8 mouse cellular contexts compared by ENCODE assay signal in genomic region chr11:86586177-86586867, GRCm38 (mm10). TPM values are rescaled to one million over a fixed set of nuclear protein-coding genes. Genes with fewer than 3 reads are reported as not detected.
DNase-seq lines count a peak whose midpoint lies in the region; ATAC-seq and TF ChIP-seq lines count a peak whose summit lies in the region.

No protein-coding gene starts in this region.

- peaks cover 37% of the 10 kb centered on the region for H3K79me2 ChIP-seq in MEL (ENCODE audit: control insufficient read depth, insufficient read depth, low read length, poor library complexity)

- no peaks in the 10 kb centered on the region for H3K9me3 ChIP-seq in MEL (replicated peaks; ENCODE audit: insufficient read depth, low read length)
- H3K9me3 ChIP-seq in heart, postnatal 0 days (replicated peaks; ENCODE audit: control insufficient read depth, low read length): no peaks in the 10 kb centered on the region
- no peaks in the 10 kb centered on the region for H3K9me3 ChIP-seq in limb, embryonic 14.5 days (ENCODE audit: control insufficient read depth, low read length)
- H3K9me3 ChIP-seq in neural tube, embryonic 12.5 days: no peaks in the 10 kb centered on the region

- H3K27ac ChIP-seq in MEL (ENCODE audit: control insufficient read depth, low read depth, low read length): peak overlapping the region; percentile 96
- peak overlapping the region; percentile 88 for H3K27ac ChIP-seq in heart, postnatal 0 days (ENCODE audit: low read depth)
- peak overlapping the region; percentile 68; the same call in 1 of the 2 replicates for H3K27ac ChIP-seq in limb, embryonic 14.5 days (replicated peaks; ENCODE audit: low read depth, low read length)
- H3K27ac ChIP-seq in neural tube, embryonic 12.5 days: no peak overlapping the region
- no peak overlapping the region for H3K27ac ChIP-seq in cerebellum, adult 2 months (ENCODE audit: insufficient read depth, low read length)

- ATAC-seq in heart, postnatal 0 days (ENCODE audit: insufficient read depth, low read depth): no peak
- no peak for ATAC-seq in limb, embryonic 14.5 days (ENCODE audit: low FRiP score, low read depth)
- no peak for ATAC-seq in neural tube, embryonic 12.5 days (ENCODE audit: low FRiP score, low read depth)

- H3K27me3 ChIP-seq in MEL (ENCODE audit: control insufficient read depth in 1 of 2, insufficient read depth in 2 of 2, low read length in 2 of 2): no peaks in the 10 kb centered on the region
- no peaks in the 10 kb centered on the region for H3K27me3 ChIP-seq in heart, postnatal 0 days (ENCODE audit: control insufficient read depth, insufficient read depth, low read length)
- H3K27me3 ChIP-seq in limb, embryonic 14.5 days (ENCODE audit: control insufficient read depth, insufficient read depth, low read length): no peaks in the 10 kb centered on the region
- no peaks in the 10 kb centered on the region for H3K27me3 ChIP-seq in neural tube, embryonic 12.5 days (replicated peaks)
- H3K27me3 ChIP-seq in cerebellum, adult 2 months (ENCODE audit: control insufficient read depth, insufficient read depth, low read length): no peaks in the 10 kb centered on the region

- WGBS in heart, postnatal 0 days: 2% methylated on average over 12 of the region's 12 CpGs
- WGBS in limb, embryonic 14.5 days: 26% methylated on average over 12 of the region's 12 CpGs
- 27% methylated on average over 12 of the region's 12 CpGs for WGBS in neural tube, embryonic 12.5 days
- WGBS in cerebellum, adult 2 months: 50% methylated on average over 12 of the region's 12 CpGs

- peaks cover 6 to 18% of the 10 kb centered on the region in 2 experiments for H3K4me1 ChIP-seq in MEL (ENCODE audit: control insufficient read depth in 1 of 2, insufficient read depth in 2 of 2, low read length in 2 of 2)
- peaks cover 21% of the 10 kb centered on the region; the same call in 1 of the 2 replicates for H3K4me1 ChIP-seq in heart, postnatal 0 days (ENCODE audit: control insufficient read depth, insufficient read depth)
- peaks cover 15% of the 10 kb centered on the region for H3K4me1 ChIP-seq in limb, embryonic 14.5 days (ENCODE audit: control insufficient read depth, insufficient read depth, low read length)
- peaks cover 9% of the 10 kb centered on the region; the same call in 1 of the 2 replicates for H3K4me1 ChIP-seq in neural tube, embryonic 12.5 days
- H3K4me1 ChIP-seq in cerebellum, adult 2 months (ENCODE audit: control insufficient read depth, insufficient read depth, low read length): no peaks in the 10 kb centered on the region; the same call in 1 of the 2 replicates

- TF ChIP-seq POLR2A in MEL (IDR thresholded peaks at IDR 0.05; ENCODE audit: control insufficient read depth in 1 of 2, insufficient read depth in 1 of 2, low read depth in 1 of 2, low read length in 2 of 2, poor library complexity in 1 of 2): no peak; a peak in 1 of 4 replicates
- TF ChIP-seq POLR2A in limb, embryonic 14.5 days (IDR thresholded peaks at IDR 0.05; ENCODE audit: borderline replicate concordance, extremely low read depth, insufficient read depth, insufficient read length): no peak
- no peak for TF ChIP-seq POLR2A in cerebellum, adult 2 months (IDR thresholded peaks at IDR 0.05; ENCODE audit: borderline replicate concordance, insufficient read depth, low read length)

- H3K9ac ChIP-seq in MEL (ENCODE audit: control insufficient read depth, low read depth, low read length, poor library complexity, severe bottlenecking): peak overlapping the region; percentile 88
- H3K9ac ChIP-seq in heart, postnatal 0 days (replicated peaks; ENCODE audit: low read depth, low read length): peak overlapping the region; percentile 84
- peak overlapping the region; percentile 45 for H3K9ac ChIP-seq in limb, embryonic 14.5 days (ENCODE audit: low read depth, low read length, severe bottlenecking)
- no peak overlapping the region for H3K9ac ChIP-seq in neural tube, embryonic 12.5 days

- TF ChIP-seq CTCF in MEL (IDR thresholded peaks at IDR 0.05 in 2 of 3, conservative IDR thresholded peaks at IDR 0.05 in 1 of 3; ENCODE audit: control insufficient read depth in 1 of 3, insufficient read depth in 1 of 3, low read depth in 2 of 3, low read length in 3 of 3, poor library complexity in 1 of 3, severe bottlenecking in 1 of 3): no peak
- TF ChIP-seq CTCF in heart, postnatal 0 days (IDR thresholded peaks at IDR 0.05; ENCODE audit: low read depth): no peak
- TF ChIP-seq CTCF in cerebellum, adult 2 months (IDR thresholded peaks at IDR 0.05; ENCODE audit: borderline replicate concordance, insufficient read depth, low read depth, low read length): no peak

- peaks cover 4 to 35% of the 10 kb centered on the region in 2 experiments; a peak in 3 of 4 replicates for H3K36me3 ChIP-seq in MEL (ENCODE audit: control insufficient read depth in 1 of 2, insufficient read depth in 2 of 2, low read length in 2 of 2)
- no peaks in the 10 kb centered on the region for H3K36me3 ChIP-seq in heart, postnatal 0 days (replicated peaks; ENCODE audit: control insufficient read depth, insufficient read depth, low read length)
- peaks cover 2% of the 10 kb centered on the region; the same call in 1 of the 2 replicates for H3K36me3 ChIP-seq in limb, embryonic 14.5 days (ENCODE audit: control insufficient read depth, insufficient read depth, low read length)
- H3K36me3 ChIP-seq in neural tube, embryonic 12.5 days: no peaks in the 10 kb centered on the region

- peak; percentile 78 for DNase-seq in CD4-positive, CD25-positive, alpha-beta regulatory T cell, adult 2 months (ENCODE audit: low read depth, low spot score)
- peak; percentile 82 for DNase-seq in MEL (ENCODE audit: low read depth, low spot score)
- peak; percentile 48 for DNase-seq in heart, postnatal 0 days (ENCODE audit: low spot score)
- no peak for DNase-seq in limb, embryonic 14.5 days (ENCODE audit: low spot score)
- no peak for DNase-seq in adrenal gland, postnatal 36 days
- DNase-seq in cerebellum, adult 2 months: no peak
- DNase-seq in left cerebral cortex, postnatal 10 days (ENCODE audit: extremely low spot score in 1 of 2, low spot score in 2 of 2): no peak

- TF ChIP-seq RAD21 in MEL (IDR thresholded peaks at IDR 0.05; ENCODE audit: low read depth, low read length): no peak

- H3K4me2 ChIP-seq in heart, postnatal 0 days (ENCODE audit: low read depth, low read length): peak overlapping the region; percentile 70
- H3K4me2 ChIP-seq in limb, embryonic 14.5 days (replicated peaks; ENCODE audit: low read depth, low read length, severe bottlenecking): peak overlapping the region; percentile 47
- peak overlapping the region; percentile 41 for H3K4me2 ChIP-seq in neural tube, embryonic 12.5 days (replicated peaks)

- intact Hi-C loops in left cerebral cortex, postnatal 10 days (cut with DNase I): no loop called here

- peak overlapping the region; percentile 83 to 88 for H3K4me3 ChIP-seq in MEL (ENCODE audit: control insufficient read depth in 1 of 2, insufficient read depth in 1 of 2, low read depth in 2 of 2, low read length in 2 of 2)
- H3K4me3 ChIP-seq in heart, postnatal 0 days (ENCODE audit: low read depth, low read length): peak overlapping the region; percentile 62
- peak overlapping the region; percentile 27 for H3K4me3 ChIP-seq in limb, embryonic 14.5 days (replicated peaks; ENCODE audit: low read length)
- 0 out of 2 replicates have a peak overlapping the region, but pooled peaks have one; percentile 1 for H3K4me3 ChIP-seq in neural tube, embryonic 12.5 days
- H3K4me3 ChIP-seq in cerebellum, adult 2 months (replicated peaks; ENCODE audit: insufficient read depth, low read depth, low read length): no peak overlapping the region

- TF ChIP-seq EP300 in MEL (IDR thresholded peaks at IDR 0.05; ENCODE audit: low read depth in 1 of 2, low read length in 2 of 2): no peak
- no peak for TF ChIP-seq EP300 in heart, postnatal 0 days (IDR thresholded peaks at IDR 0.05; ENCODE audit: low read depth)

TF ChIP-seq in MEL, 35 proteins besides CTCF, POLR2A, EP300 and RAD21 (continues in another document):
- TF ChIP-seq MAFK (IDR thresholded peaks at IDR 0.05; ENCODE audit: borderline replicate concordance, low read depth, low read length) (no peak), CHD2 (IDR thresholded peaks at IDR 0.05; ENCODE audit: low read length) (no peak), USF1 (IDR thresholded peaks at IDR 0.05; ENCODE audit: low read depth, low read length) (no peak), MXI1 (IDR thresholded peaks at IDR 0.05; ENCODE audit: low read depth, low read length) (peak; percentile 87), NRF1 (IDR thresholded peaks at IDR 0.05; ENCODE audit: insufficient read depth, low read depth, low read length, poor library complexity, severe bottlenecking) (no peak), ELF1 (IDR thresholded peaks at IDR 0.05; ENCODE audit: low read depth, low read length) (no peak), ETS1 (IDR thresholded peaks at IDR 0.05; ENCODE audit: low read depth, low read length) (0 out of 2 replicates have a peak, but pooled peaks have one; percentile 29)

RNA-seq across cellular contexts. Expression of gene Tubd1, which starts 41.5 kb away (rescaled TPM):
- total RNA-seq in MEL (2012; rRNA removed): 21.5 and 23.4 TPM in 2 replicates
- 10 to 100 TPM in 1 of 2 experiments, not detected in 1; 14.4 TPM for polyA plus RNA-seq in MEL (2012; ENCODE audit: insufficient read depth in 1 of 2, insufficient read length in 2 of 2, low read depth in 1 of 2, low replicate concordance in 2 of 2, missing spikeins in 1 of 2)
- total RNA-seq in heart, postnatal 0 days (2014; rRNA removed; ENCODE audit: low replicate concordance): 2.5 and 16.6 TPM in 2 replicates
- polyA plus RNA-seq in heart, postnatal 0 days (2015; fragmentation: Nextera tagmentation; extraction: Ambion mirVana): 8.0 and 10.6 TPM in 2 replicates
- polyA plus RNA-seq in limb, embryonic 14.5 days (2012; rRNA removed): 7.1 and 7.6 TPM in 2 replicates
- 10.1 and 10.5 TPM in 2 replicates for polyA plus RNA-seq in limb, embryonic 14.5 days (2014; fragmentation: Nextera tagmentation; extraction: Ambion mirVana)
- polyA plus RNA-seq in neural tube, embryonic 12.5 days (2016; fragmentation: Nextera tagmentation; extraction: Ambion mirVana): 10.7 and 11.9 TPM in 2 replicates
- total RNA-seq in adrenal gland, postnatal 36 days (2021): 1 to 10 TPM; 8.8 to 9.3 TPM
- polyA plus RNA-seq in cerebellum, adult 2 months (2012; rRNA removed): 3.5 and 4.0 TPM in 2 replicates
- total RNA-seq in left cerebral cortex, postnatal 10 days (2021): 1 to 10 TPM; 6.1 to 7.4 TPM

RNA-seq across cellular contexts. Expression of gene Rps6kb1, which starts 41.7 kb away (rescaled TPM):
- total RNA-seq in MEL (2012; rRNA removed): 39.3 and 39.8 TPM in 2 replicates
- 10 to 100 TPM; 49.4 to 73.6 TPM for polyA plus RNA-seq in MEL (2012; ENCODE audit: insufficient read depth in 1 of 2, insufficient read length in 2 of 2, low read depth in 1 of 2, low replicate concordance in 2 of 2, missing spikeins in 1 of 2)
- total RNA-seq in heart, postnatal 0 days (2014; rRNA removed; ENCODE audit: low replicate concordance): 10.5 and 13.2 TPM in 2 replicates
- 32.7 and 37.1 TPM in 2 replicates for polyA plus RNA-seq in heart, postnatal 0 days (2015; fragmentation: Nextera tagmentation; extraction: Ambion mirVana)
- polyA plus RNA-seq in limb, embryonic 14.5 days (2012; rRNA removed): 26.6 and 33.5 TPM in 2 replicates
- polyA plus RNA-seq in limb, embryonic 14.5 days (2014; fragmentation: Nextera tagmentation; extraction: Ambion mirVana): 59.4 and 73.1 TPM in 2 replicates
- polyA plus RNA-seq in neural tube, embryonic 12.5 days (2016; fragmentation: Nextera tagmentation; extraction: Ambion mirVana): 68.9 and 71.8 TPM in 2 replicates
- total RNA-seq in adrenal gland, postnatal 36 days (2021): 10 to 100 TPM; 36.8 to 44.8 TPM
- polyA plus RNA-seq in cerebellum, adult 2 months (2012; rRNA removed): 25.6 and 28.9 TPM in 2 replicates
- total RNA-seq in left cerebral cortex, postnatal 10 days (2021): 10 to 100 TPM; 46.2 to 49.6 TPM

Comparison
In these comparisons a context has a peak if more than half of its experiments do, and no peak if none do; other contexts are left out.
1. DNase-seq: peak in CD4-positive, CD25-positive, alpha-beta regulatory T cell, adult 2 months (single experiment), MEL (single experiment) and heart, postnatal 0 days (single experiment); none in limb, embryonic 14.5 days (single experiment), adrenal gland, postnatal 36 days (0 of 2), cerebellum, adult 2 months (0 of 2) and left cerebral cortex, postnatal 10 days (0 of 2).
2. H3K27ac ChIP-seq: peak in MEL (single experiment), heart, postnatal 0 days (single experiment) and limb, embryonic 14.5 days (single experiment); none in neural tube, embryonic 12.5 days (single experiment) and cerebellum, adult 2 months (single experiment).
3. Peak in every context shown above with its lines, with median percentiles within 50 percentile points of each other: H3K4me2 ChIP-seq.